Mouse (Mus musculus): ENCODE results near the gene Jpt2. TPM values are rescaled to one million over a fixed set of nuclear protein-coding genes. Genes with fewer than 3 reads are reported as not detected.
A peak's percentile ranks its signal among the peaks of the same experiment; 100 is the strongest.
"Not testable (repeated sequence)": the region's sequence is repeated elsewhere in the genome, so short reads cannot be mapped to it uniquely, and the experiment has no call there.

The Jpt2 gene
- total and polyA plus RNA-seq, 2 experiments: 12.2 to 29.0 TPM

DNA sequence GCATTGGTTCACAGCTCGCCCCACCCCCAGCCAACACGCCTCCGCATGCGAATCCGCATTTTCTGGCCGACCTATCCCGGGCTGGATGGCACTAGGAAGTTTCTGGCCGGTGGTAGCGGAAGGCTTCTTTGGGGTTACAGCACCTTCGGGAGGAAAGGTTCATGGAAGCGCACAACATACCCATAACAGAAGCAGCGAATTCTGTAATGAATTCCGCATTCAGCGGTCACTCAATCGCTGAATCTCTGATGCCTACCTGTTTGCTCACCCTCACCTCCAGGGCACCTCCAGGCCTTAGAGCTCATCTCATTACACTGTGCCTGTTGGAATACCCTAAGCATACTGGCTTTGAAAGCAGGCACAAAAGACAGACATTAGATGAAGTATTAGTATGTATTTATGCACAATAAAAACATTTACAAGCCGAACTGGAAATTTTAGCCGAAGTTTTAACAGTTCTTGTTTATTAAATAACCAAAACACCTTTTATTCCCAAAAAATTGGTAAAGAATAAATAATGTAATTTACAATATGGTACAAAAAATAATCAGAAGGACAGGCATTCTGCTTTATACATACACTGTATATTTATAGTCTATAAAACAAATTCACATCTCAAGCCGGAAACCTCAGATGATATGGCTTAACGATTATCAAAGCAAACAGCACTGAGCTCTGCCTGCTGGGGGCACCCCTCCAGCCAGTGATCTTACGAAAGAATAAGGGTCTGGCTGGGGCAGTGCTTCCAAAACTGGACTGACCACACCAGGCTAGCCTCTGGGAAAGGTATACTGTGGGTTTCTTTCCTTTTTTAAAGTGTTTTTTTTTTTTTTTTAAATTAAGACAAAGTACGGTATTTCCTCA is 595 bp upstream of the Jpt2 start:
- no peaks in the 10 kb centered on the region for H3K27me3 ChIP-seq (ENCODE audit: control insufficient read depth, insufficient read depth, low read length)
- no peak for TF ChIP-seq CTCF (IDR thresholded peaks at IDR 0.05; ENCODE audit: low read depth, low read length)
- TF ChIP-seq POLR2A (IDR thresholded peaks at IDR 0.05; ENCODE audit: extremely low read depth, insufficient read depth, low read length): no peak
- peaks cover 5% of the 10 kb centered on the region for H3K4me1 ChIP-seq (ENCODE audit: control insufficient read depth, insufficient read depth, low read length)
- H3K4me3 ChIP-seq (ENCODE audit: insufficient read depth, low read depth, low read length): peak overlapping the region; percentile 15
- H3K79me2 ChIP-seq (ENCODE audit: control insufficient read depth, insufficient read depth, low read length): peaks cover 3% of the 10 kb centered on the region; the same call in 1 of the 2 replicates
- no peak for DNase-seq (ENCODE audit: extremely low read depth, low read depth, low spot score)
- H3K27ac ChIP-seq (replicated peaks; ENCODE audit: insufficient read depth, low read depth, low read length): 0 out of 2 replicates have a peak overlapping the region, but pooled peaks have one; percentile 21
- peaks cover 23% of the 10 kb centered on the region for H3K36me3 ChIP-seq (ENCODE audit: control insufficient read depth, insufficient read depth, low read length)
- 11% methylated on average over 21 of the region's 21 CpGs for WGBS
- H3K9ac ChIP-seq (ENCODE audit: low read depth, low read length): peak overlapping the region; percentile 37; the same call in 1 of the 2 replicates

DNA sequence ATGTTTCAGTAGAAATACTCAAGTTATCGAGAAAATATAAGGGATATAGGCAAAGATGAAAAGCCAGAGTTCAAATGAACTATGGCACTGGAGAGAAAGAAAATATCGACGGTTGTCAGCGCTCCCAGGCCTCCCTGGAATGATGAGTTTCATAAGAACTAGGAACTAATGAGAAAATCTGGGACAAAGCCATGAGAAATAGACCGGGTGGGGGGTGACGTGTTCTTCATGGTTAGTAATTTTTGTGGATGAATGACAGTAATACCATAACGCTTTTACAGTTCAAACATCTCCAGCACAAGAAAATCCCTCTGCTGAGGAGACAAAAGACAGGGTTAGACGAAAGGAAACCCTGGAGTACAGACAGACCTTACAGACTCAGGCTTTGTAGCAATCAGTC is 1.1 kb downstream of the Jpt2 start:
- no peaks in the 10 kb centered on the region for H3K27me3 ChIP-seq (ENCODE audit: control insufficient read depth, insufficient read depth, low read length)
- H3K4me1 ChIP-seq (ENCODE audit: control insufficient read depth, insufficient read depth, low read length): peaks cover 5% of the 10 kb centered on the region
- TF ChIP-seq CTCF (IDR thresholded peaks at IDR 0.05; ENCODE audit: low read depth, low read length) (no peak), POLR2A (IDR thresholded peaks at IDR 0.05; ENCODE audit: extremely low read depth, insufficient read depth, low read length) (no peak)
- H3K9ac ChIP-seq (ENCODE audit: low read depth, low read length): peak overlapping the region; percentile 18
- WGBS: 26% methylated on average over 8 of the region's 8 CpGs
- peaks cover 3% of the 10 kb centered on the region; the same call in 1 of the 2 replicates for H3K79me2 ChIP-seq (ENCODE audit: control insufficient read depth, insufficient read depth, low read length)
- peaks cover 14% of the 10 kb centered on the region for H3K36me3 ChIP-seq (ENCODE audit: control insufficient read depth, insufficient read depth, low read length)
- no peak overlapping the region for H3K27ac ChIP-seq (replicated peaks; ENCODE audit: insufficient read depth, low read depth, low read length)
- H3K4me3 ChIP-seq (ENCODE audit: insufficient read depth, low read depth, low read length): peak overlapping the region; percentile 10; the same call in 1 of the 2 replicates
- no peak for DNase-seq (ENCODE audit: extremely low read depth, low read depth, low spot score)

DNA sequence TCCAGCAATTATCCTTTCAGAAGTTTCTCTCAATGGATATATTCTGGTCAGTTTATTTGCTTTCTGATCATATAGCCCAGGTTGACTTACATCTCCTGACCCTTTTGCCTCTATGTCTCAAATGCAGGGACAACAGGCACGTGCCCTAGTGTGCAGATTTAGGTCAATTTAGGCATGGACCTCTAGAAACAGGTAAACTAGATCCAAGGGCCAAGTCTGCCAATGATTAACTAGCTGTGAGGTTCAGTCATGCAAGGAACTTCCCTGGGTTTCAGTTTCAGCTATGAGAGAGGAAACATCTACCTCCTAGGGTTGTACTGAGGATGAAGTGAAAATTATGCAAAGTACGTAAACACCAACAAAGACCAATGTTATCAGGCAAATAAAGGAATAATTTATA is 7.2 kb downstream of the Jpt2 start:
- Histone ChIP-seq H3K9ac (ENCODE audit: low read depth, low read length) (no peak overlapping the region), H3K79me2 (ENCODE audit: control insufficient read depth, insufficient read depth, low read length) (peaks cover 6% of the 10 kb centered on the region; the same call in 1 of the 2 replicates), H3K27me3 (ENCODE audit: control insufficient read depth, insufficient read depth, low read length) (no peaks in the 10 kb centered on the region), H3K36me3 (ENCODE audit: control insufficient read depth, insufficient read depth, low read length) (peaks cover 11% of the 10 kb centered on the region), H3K27ac (replicated peaks; ENCODE audit: insufficient read depth, low read depth, low read length) (no peak overlapping the region), H3K4me1 (ENCODE audit: control insufficient read depth, insufficient read depth, low read length) (peaks cover 4% of the 10 kb centered on the region), H3K4me3 (ENCODE audit: insufficient read depth, low read depth, low read length) (no peak overlapping the region)
- 21% methylated on average over 2 of the region's 2 CpGs for WGBS
- peak; percentile 97 for DNase-seq (ENCODE audit: extremely low read depth, low read depth, low spot score)
- TF ChIP-seq POLR2A (IDR thresholded peaks at IDR 0.05; ENCODE audit: extremely low read depth, insufficient read depth, low read length) (no peak), CTCF (IDR thresholded peaks at IDR 0.05; ENCODE audit: low read depth, low read length) (no peak)

DNA sequence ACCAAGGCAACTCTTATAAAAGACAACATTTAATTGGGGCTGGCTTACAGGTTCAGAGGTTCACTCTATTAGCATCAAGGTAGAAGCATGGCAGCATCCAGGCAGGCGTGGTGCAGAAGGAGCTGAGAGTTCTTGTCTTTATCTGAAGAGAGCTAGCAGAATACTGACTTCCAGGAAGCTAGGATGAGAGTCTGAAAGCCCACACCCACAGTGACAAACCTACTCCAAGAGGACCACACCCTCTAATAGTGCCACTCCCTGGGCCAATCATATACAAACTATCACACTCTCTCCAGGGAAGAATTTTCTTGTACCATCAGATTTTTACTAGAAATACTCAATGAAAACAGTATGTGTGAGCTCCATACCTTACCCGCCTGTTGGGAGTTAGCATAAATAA is 9.8 kb downstream of the Jpt2 start:
- peaks cover 26% of the 10 kb centered on the region for H3K36me3 ChIP-seq (ENCODE audit: control insufficient read depth, insufficient read depth, low read length)
- no peak overlapping the region for H3K9ac ChIP-seq (ENCODE audit: low read depth, low read length)
- peaks cover 4% of the 10 kb centered on the region for H3K4me1 ChIP-seq (ENCODE audit: control insufficient read depth, insufficient read depth, low read length)
- 91% methylated on average over 2 of the region's 2 CpGs for WGBS
- no peak overlapping the region for H3K27ac ChIP-seq (replicated peaks; ENCODE audit: insufficient read depth, low read depth, low read length)
- TF ChIP-seq POLR2A (IDR thresholded peaks at IDR 0.05; ENCODE audit: extremely low read depth, insufficient read depth, low read length): no peak
- H3K79me2 ChIP-seq (ENCODE audit: control insufficient read depth, insufficient read depth, low read length): peaks cover 3% of the 10 kb centered on the region; the same call in 1 of the 2 replicates
- no peak for DNase-seq (ENCODE audit: extremely low read depth, low read depth, low spot score)
- H3K4me3 ChIP-seq (ENCODE audit: insufficient read depth, low read depth, low read length): no peak overlapping the region
- no peaks in the 10 kb centered on the region for H3K27me3 ChIP-seq (ENCODE audit: control insufficient read depth, insufficient read depth, low read length)

DNA sequence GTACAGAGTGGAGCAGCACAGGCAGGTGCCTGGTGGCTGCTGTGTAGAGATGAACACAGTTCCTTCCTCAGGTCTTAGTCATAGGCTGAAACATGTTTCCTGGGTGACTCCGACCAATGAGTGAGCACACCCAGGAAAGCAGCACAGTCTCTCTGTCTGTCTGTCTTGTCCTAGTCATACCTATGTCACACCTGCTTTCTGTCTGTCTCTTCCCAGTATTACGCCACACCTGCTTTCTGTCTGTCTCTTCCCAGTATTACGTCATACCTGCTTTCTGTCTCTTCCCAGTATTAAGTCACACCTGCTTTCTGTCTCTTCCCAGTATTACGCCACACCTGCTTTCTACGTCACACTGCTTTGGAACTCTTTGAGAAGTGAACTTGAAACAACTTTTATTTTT is 12.3 kb downstream of the Jpt2 start:
- peaks cover 22% of the 10 kb centered on the region for H3K36me3 ChIP-seq (ENCODE audit: control insufficient read depth, insufficient read depth, low read length)
- no peak for TF ChIP-seq CTCF (IDR thresholded peaks at IDR 0.05; ENCODE audit: low read depth, low read length)
- no peak for TF ChIP-seq POLR2A (IDR thresholded peaks at IDR 0.05; ENCODE audit: extremely low read depth, insufficient read depth, low read length)
- 57% methylated on average over 5 of the region's 5 CpGs for WGBS
- peak; percentile 18 for DNase-seq (ENCODE audit: extremely low read depth, low read depth, low spot score)
- no peak overlapping the region for H3K27ac ChIP-seq (replicated peaks; ENCODE audit: insufficient read depth, low read depth, low read length)
- H3K9ac ChIP-seq (ENCODE audit: low read depth, low read length): no peak overlapping the region
- no peak overlapping the region for H3K4me3 ChIP-seq (ENCODE audit: insufficient read depth, low read depth, low read length)
- no peaks in the 10 kb centered on the region for H3K27me3 ChIP-seq (ENCODE audit: control insufficient read depth, insufficient read depth, low read length)
- H3K79me2 ChIP-seq (ENCODE audit: control insufficient read depth, insufficient read depth, low read length): peaks cover 3% of the 10 kb centered on the region; the same call in 1 of the 2 replicates
- H3K4me1 ChIP-seq (ENCODE audit: control insufficient read depth, insufficient read depth, low read length): peaks cover 3% of the 10 kb centered on the region; the same call in 1 of the 2 replicates

DNA sequence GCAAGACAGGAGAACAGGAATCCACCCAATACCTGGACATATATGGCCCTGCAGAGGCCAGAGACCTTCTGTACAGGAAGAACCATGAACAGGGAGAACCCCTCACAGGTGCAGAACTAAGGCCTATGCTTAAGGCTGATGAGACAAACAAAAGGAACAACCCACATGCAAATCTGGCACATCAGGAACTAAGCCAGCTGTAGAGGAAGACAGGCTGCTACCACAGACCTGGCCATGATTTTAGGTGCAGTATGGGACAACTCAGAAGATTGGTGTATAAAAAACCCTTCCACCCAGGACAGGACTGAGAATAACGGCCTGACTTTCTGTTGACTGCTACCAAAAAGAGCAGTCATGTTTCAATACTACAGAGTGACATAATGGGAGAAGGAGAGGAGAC is 16.9 kb downstream of the Jpt2 start:
- WGBS: 79% methylated on average over 1 of the region's 1 CpGs
- not testable (repeated sequence) for DNase-seq (ENCODE audit: extremely low read depth, low read depth, low spot score); H3K27me3 ChIP-seq (ENCODE audit: control insufficient read depth, insufficient read depth, low read length); H3K79me2 ChIP-seq (ENCODE audit: control insufficient read depth, insufficient read depth, low read length); H3K4me3 ChIP-seq (ENCODE audit: insufficient read depth, low read depth, low read length); H3K27ac ChIP-seq (replicated peaks; ENCODE audit: insufficient read depth, low read depth, low read length); H3K9ac ChIP-seq (ENCODE audit: low read depth, low read length); H3K4me1 ChIP-seq (ENCODE audit: control insufficient read depth, insufficient read depth, low read length)
- peaks cover 20% of the 10 kb centered on the region for H3K36me3 ChIP-seq (ENCODE audit: control insufficient read depth, insufficient read depth, low read length)
